Mouse (Mus musculus) embryonic facial prominence, embryonic 11.5 days (tissue): Measurements from ENCODE around the gene Ywhab. TPM values are rescaled to one million over a fixed set of nuclear protein-coding genes. Genes with fewer than 3 reads are reported as not detected.
A peak's percentile ranks its signal among the peaks of the same experiment; 100 is the strongest.

Source experiments
- ATAC-seq: fragments of 200-750 bp; cut with Nextera tagmentation; replicated peaks from 2 replicates; pipeline ENCODE4 v1.8.0; 2017; ENCODE audit warnings: low read depth; ENCODE audit not compliant: insufficient number of reproducible peaks, low FRiP score, low TSS enrichment
- DNase-seq: peaks from one replicate; pipeline ENCODE4 v3.0.0-alpha.2; 2015; ENCODE audit warnings: low spot score
- H3K27ac ChIP-seq: fragments of 300-500 bp; sonication (generic); replicated peaks from 2 replicates; pipeline ENCODE4 v1.5.1; 2014; ENCODE audit warnings: mild to moderate bottlenecking, low read depth, low read length, control low read depth
- H3K27me3 ChIP-seq: fragments of 300-500 bp; sonication (generic); 2 replicates; pipeline ENCODE4 v1.6.1; 2014; ENCODE audit warnings: mild to moderate bottlenecking, low read length, moderate library complexity, mixed read lengths; ENCODE audit not compliant: control insufficient read depth, insufficient read depth
- H3K36me3 ChIP-seq: fragments of 300-500 bp; sonication (generic); replicated peaks from 2 replicates; pipeline ENCODE4 v1.6.1; 2014; ENCODE audit warnings: low read depth, mild to moderate bottlenecking, low read length, moderate library complexity, mixed read lengths; ENCODE audit not compliant: control insufficient read depth, insufficient read depth
- H3K4me1 ChIP-seq: fragments of 300-500 bp; sonication (generic); 2 replicates; pipeline ENCODE4 v1.6.1; 2014; ENCODE audit warnings: low read length, mixed read lengths; ENCODE audit not compliant: control insufficient read depth, insufficient read depth
- H3K4me2 ChIP-seq: fragments of 300-500 bp; sonication (generic); 2 replicates; pipeline ENCODE4 v1.6.1; 2014; ENCODE audit warnings: low read depth, mild to moderate bottlenecking, control low read depth, low read length, moderate library complexity
- H3K4me3 ChIP-seq: fragments of 300-500 bp; sonication (generic); 2 replicates; pipeline ENCODE4 v1.5.1; 2014; ENCODE audit warnings: low read depth, low read length, control low read depth
- H3K9ac ChIP-seq: fragments of 300-500 bp; sonication (generic); replicated peaks from 2 replicates; pipeline ENCODE4 v1.6.1; 2014; ENCODE audit warnings: mild to moderate bottlenecking, control low read depth, low read length
- H3K9me3 ChIP-seq: fragments of 300-500 bp; sonication (generic); replicated peaks from 2 replicates; pipeline ENCODE4 v1.6.1; 2016; ENCODE audit warnings: mild to moderate bottlenecking, low read length, inconsistent platforms, mixed read lengths; ENCODE audit not compliant: control insufficient read depth
- WGBS: fragments of 180-500 bp; shearing (Covaris S2); extraction: QIAGEN DNeasy Blood & Tissue Kit; methylation state at CpG from one replicate; pipeline ENCODE4 v1.1.7; 2014; 5-methylcytosine and 5-hydroxymethylcytosine counted together
- polyA plus RNA-seq: library from polyadenylated mRNA; unstranded; fragments of >200 nt; fragmentation: Nextera tagmentation; extraction: Ambion mirVana; gene quantifications from 2 replicates; pipeline ENCODE4 v1.2.1, GENCODE M21; 2014

The Ywhab gene
- polyA plus RNA-seq, 1 experiment from 2014 or later, result 344 TPM

GRCm38 (mm10) chr2:164010944-164011343 lies 16.2 kb downstream of the Ywhab start:
- no peaks in the 10 kb centered on the region for H3K4me1 ChIP-seq
- no peak overlapping the region for H3K4me2 ChIP-seq
- no peak overlapping the region for H3K27ac ChIP-seq
- no peaks in the 10 kb centered on the region for H3K9me3 ChIP-seq
- no peak overlapping the region for H3K4me3 ChIP-seq
- 84% methylated on average over 3 of the region's 3 CpGs for WGBS
- H3K36me3 ChIP-seq, result peaks cover 3% of the 10 kb centered on the region
- H3K9ac ChIP-seq, result no peak overlapping the region
- no peaks in the 10 kb centered on the region for H3K27me3 ChIP-seq
- ATAC-seq (no peak), DNase-seq (no peak)

- 94% methylated on average over 16 of the region's 16 CpGs for WGBS
- H3K4me3 ChIP-seq, result no peak overlapping the region
- no peak overlapping the region for H3K9ac ChIP-seq
- H3K27ac ChIP-seq, result no peak overlapping the region
- ATAC-seq (no peak), DNase-seq (no peak)
- H3K9me3 ChIP-seq, result no peaks in the 10 kb centered on the region
- no peak overlapping the region for H3K4me2 ChIP-seq
- peaks cover 7% of the 10 kb centered on the region for H3K36me3 ChIP-seq
- no peaks in the 10 kb centered on the region for H3K27me3 ChIP-seq
- no peaks in the 10 kb centered on the region for H3K4me1 ChIP-seq
Measured at GRCm38 (mm10) chr2:164015304-164015703, 20.5 kb downstream of the Ywhab start.

- 0 out of 2 replicates have a peak, but pooled peaks have one; percentile 9 for ATAC-seq
- DNase-seq, result peak; percentile 9
- H3K4me2 ChIP-seq, result no peak overlapping the region
- no peaks in the 10 kb centered on the region for H3K27me3 ChIP-seq
- H3K36me3 ChIP-seq, result peaks cover 7% of the 10 kb centered on the region
- no peak overlapping the region for H3K27ac ChIP-seq
- WGBS, result 91% methylated on average over 3 of the region's 3 CpGs
- H3K4me3 ChIP-seq, result no peak overlapping the region
- no peak overlapping the region for H3K9ac ChIP-seq
- H3K4me1 ChIP-seq, result no peaks in the 10 kb centered on the region
- no peaks in the 10 kb centered on the region for H3K9me3 ChIP-seq
Measured at GRCm38 (mm10) chr2:164018910-164019309, 24.1 kb downstream of the Ywhab start.

GRCm38 (mm10) chr2:164019943-164020342 lies 25.2 kb downstream of the Ywhab start:
- DNase-seq (no peak), ATAC-seq (no peak)
- Histone ChIP-seq H3K4me1 (no peaks in the 10 kb centered on the region), H3K9me3 (no peaks in the 10 kb centered on the region), H3K27me3 (no peaks in the 10 kb centered on the region), H3K9ac (no peak overlapping the region), H3K36me3 (peaks cover 7% of the 10 kb centered on the region), H3K4me2 (no peak overlapping the region), H3K27ac (no peak overlapping the region), H3K4me3 (no peak overlapping the region)
- 89% methylated on average over 4 of the region's 4 CpGs for WGBS

- WGBS, result 60% methylated on average over 2 of the region's 2 CpGs
- H3K27ac ChIP-seq, result no peak overlapping the region
- no peak for DNase-seq
- H3K4me2 ChIP-seq, result no peak overlapping the region
- no peak overlapping the region for H3K4me3 ChIP-seq
- H3K9me3 ChIP-seq, result no peaks in the 10 kb centered on the region
- no peaks in the 10 kb centered on the region for H3K4me1 ChIP-seq
- no peak for ATAC-seq
- H3K36me3 ChIP-seq, result peaks cover 2% of the 10 kb centered on the region; the same call in 1 of the 2 replicates
- no peaks in the 10 kb centered on the region for H3K27me3 ChIP-seq
- H3K9ac ChIP-seq, result no peak overlapping the region
Measured at GRCm38 (mm10) chr2:164022104-164022503, 27.3 kb downstream of the Ywhab start.

GRCm38 (mm10) chr2:164025150-164025549 lies 30.4 kb downstream of the Ywhab start, which contains the start of gene Pabpc1l:
Gene Pabpc1l (plus strand): TSS chr2:164025450.
- Histone ChIP-seq H3K27me3 (no peaks in the 10 kb centered on the region), H3K4me3 (no peak within 1 kb of the TSS), H3K36me3 (no peaks in the 10 kb centered on the region), H3K27ac (no peak within 1 kb of the TSS), H3K9ac (no peak within 1 kb of the TSS), H3K4me2 (no peak within 1 kb of the TSS), H3K4me1 (no peaks in the 10 kb centered on the region), H3K9me3 (no peaks in the 10 kb centered on the region)
- no peak for ATAC-seq
- no peak for DNase-seq
- 82% methylated on average over 16 of the region's 16 CpGs for WGBS

- Histone ChIP-seq H3K9me3 (no peaks in the 10 kb centered on the region), H3K4me2 (no peak overlapping the region), H3K9ac (no peak overlapping the region), H3K27me3 (no peaks in the 10 kb centered on the region), H3K4me3 (no peak overlapping the region), H3K27ac (no peak overlapping the region), H3K4me1 (no peaks in the 10 kb centered on the region), H3K36me3 (no peaks in the 10 kb centered on the region)
- WGBS, result 70% methylated on average over 10 of the region's 10 CpGs
- no peak for DNase-seq
- ATAC-seq, result no peak
Measured at GRCm38 (mm10) chr2:164031147-164031546, 36.4 kb downstream of the Ywhab start.

- Histone ChIP-seq H3K27me3 (no peaks in the 10 kb centered on the region), H3K9ac (no peak overlapping the region), H3K4me1 (no peaks in the 10 kb centered on the region), H3K27ac (no peak overlapping the region), H3K4me3 (no peak overlapping the region), H3K9me3 (no peaks in the 10 kb centered on the region), H3K36me3 (no peaks in the 10 kb centered on the region), H3K4me2 (no peak overlapping the region)
- WGBS, result 88% methylated on average over 3 of the region's 3 CpGs
- ATAC-seq, result no peak
- no peak for DNase-seq
Measured at GRCm38 (mm10) chr2:164032973-164033372, 38.2 kb downstream of the Ywhab start.
